Mouse (Mus musculus): ENCODE measurements around the gene Hes2.

The Hes2 gene

DNA sequence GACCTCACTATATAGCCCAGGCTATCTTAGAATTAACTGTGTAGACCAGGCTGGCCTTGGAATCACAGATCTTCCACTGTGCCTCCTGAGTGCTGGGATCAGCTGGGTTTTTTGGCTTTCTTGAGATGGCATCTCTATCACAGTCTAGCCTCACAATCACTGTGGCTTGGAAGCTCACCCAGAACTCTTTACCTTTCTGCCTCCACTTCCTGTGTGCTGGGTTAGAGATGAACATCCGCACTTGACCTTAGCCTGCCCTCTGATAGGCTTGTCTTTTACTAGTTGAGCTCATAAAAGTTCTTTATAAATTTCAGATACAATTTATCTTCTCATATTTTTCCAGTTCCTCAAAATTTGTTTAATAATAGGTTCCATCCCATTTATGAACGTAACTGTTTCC lies 30.0 kb downstream of the Hes2 start:
- no peak for DNase-seq

DNA sequence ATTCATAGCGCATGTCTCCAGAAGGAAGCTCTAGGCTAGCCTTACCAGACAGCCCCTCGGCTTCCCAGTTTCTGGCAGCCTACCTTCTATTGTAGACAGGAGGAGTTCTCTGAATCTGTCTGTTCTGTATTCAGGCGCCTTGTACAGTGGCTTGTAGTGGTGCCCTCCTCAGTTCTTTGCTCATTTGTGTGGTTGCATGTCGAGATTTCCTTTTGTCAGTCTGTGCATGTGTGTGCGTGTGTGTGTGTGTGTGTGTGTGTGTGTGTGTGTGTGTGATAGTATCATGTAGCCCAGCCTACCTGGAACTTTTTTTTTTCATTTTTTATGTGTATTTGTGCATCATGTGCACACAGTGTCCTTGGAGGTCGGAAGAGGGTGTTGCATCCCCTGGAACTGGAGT lies 30.4 kb downstream of the Hes2 start:
- no peak for DNase-seq

DNA sequence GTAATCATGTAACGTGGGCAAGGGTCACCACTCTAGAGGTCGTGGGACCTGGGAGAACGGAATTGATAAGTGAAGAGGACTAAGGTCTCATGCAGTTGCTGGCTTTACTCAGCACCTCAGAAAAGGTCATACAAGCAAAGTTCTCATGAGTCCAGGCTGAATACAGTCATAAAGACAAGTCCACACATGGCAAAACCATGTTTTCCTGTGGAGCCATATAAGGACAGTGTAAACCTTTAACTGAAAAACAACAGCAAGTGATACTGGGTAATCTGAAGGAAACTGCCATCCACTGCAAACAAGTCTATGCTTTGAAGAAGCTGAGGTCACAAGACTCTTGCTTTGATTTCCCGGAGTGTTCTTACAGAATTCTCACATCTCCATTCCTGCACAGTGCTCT lies 31.0 kb downstream of the Hes2 start:
- no peak for DNase-seq

DNA sequence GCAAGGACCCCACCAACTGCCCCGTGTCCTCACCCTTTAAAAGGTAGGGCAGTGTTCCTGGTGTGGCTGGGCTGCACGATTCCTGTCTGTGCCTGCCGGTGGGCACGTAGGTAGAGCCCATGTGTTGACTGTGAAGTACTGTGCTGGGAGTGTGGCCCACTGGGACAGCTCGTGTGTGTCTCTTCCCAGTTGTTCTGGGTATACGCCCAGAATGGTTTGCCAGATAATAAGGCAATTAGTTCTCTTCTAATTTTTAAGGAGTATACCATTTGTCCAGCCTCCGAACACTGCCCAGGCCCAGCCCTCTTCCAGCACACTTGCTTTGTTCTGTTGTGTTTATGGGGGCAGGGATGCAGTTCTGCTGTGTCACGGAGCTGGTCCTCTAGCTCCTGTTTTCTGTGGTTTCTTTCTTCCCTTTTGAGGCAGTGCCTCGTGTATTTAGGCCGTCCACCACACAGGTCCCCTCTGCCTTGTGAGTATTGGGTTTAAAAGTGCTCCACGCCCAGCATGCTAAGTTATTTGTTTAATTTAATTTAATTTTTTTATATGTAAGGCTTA lies 31.5 kb downstream of the Hes2 start:
- peak; percentile 29 for DNase-seq

DNA sequence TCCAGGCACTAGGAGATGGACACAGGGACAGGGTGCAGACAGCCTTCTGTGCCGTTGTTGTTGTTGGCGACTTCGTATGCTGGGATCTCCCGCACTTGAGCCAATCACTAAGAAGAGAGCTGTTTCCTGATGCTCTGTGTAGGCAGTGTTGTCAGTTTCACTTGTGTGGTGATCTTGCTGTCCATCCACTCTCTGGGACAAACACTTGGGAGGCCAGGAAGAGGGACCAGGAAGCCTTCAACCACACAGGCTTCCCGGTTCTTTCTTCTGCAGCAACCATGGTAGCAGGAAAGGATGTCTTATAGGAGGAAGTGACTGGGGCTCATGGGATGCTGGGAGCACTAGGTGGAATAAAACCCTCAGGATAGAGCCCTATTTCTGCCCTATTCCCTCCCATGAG lies 32.0 kb downstream of the Hes2 start:
- no peak for DNase-seq

DNA sequence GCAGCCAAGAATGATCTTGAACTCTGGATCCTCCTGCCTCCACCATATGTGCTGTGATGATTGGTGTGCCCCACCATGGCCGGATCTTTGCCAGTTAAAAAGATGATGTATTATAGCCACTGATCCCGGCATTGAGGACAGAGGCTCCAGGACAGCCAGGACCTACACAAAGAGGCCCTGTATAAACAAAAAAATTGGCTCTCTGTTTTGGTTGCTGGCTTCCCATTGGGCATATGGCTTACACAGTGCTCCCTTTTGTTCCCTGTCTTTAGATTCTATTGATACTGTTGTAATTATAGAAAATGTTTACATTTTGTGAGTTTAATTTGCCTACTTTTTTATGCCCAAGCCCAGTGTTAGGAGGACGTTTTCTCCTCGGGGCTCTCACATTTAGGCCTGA lies 33.9 kb downstream of the Hes2 start:
- no peak for DNase-seq

DNA sequence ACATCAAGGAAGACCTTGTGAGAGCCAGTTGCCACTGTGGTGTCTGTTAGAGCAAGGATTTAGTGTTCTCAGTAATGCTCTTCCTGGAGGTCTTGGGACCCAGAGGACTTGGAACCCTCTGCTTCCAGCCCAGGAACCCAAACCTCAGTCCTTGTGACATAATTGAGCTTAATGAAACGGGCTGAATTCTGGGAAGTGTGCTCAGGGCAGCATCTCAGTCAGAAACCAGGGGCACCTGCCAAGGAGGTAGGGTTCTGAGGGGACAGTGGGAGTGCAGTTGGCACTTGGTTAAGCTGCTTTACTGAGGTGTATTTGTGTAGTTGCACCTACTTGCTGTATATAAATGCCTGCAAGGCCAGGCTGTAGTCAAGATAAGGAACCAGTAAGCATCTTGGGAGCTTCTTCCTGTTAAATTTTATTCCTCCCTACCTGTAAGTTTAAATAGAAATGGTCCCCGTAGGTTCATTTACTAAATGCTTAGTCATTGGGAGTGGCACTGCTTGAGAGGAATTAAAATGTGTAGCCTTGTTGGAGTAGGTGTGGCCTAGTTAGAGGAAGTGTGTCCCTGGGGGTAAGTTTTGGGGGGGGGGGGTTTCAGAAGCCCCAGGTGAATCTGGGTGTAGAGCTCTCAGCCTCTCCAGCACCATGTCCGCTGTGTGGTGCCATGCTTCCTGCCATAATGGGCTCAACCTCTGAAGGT lies 36.0 kb downstream of the Hes2 start:
- no peak for DNase-seq

DNA sequence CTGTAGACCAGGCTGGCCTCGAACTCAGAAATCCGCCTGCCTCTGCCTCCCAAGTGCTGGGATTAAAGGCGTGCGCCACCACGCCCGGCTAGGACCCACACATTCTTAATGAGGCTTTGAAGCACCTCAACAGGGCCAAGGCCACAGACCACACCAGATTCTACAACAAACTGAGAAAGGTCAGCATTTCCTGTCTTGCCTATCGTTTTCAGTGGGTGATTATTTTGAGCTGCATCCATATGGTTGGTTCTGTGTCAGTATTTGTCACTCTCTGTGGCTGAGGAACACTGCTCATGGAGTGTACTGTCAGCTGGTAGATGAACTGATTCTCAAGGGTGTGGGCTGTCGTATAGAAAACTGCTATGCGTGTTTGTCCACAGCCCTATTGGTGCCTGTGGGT lies 37.6 kb downstream of the Hes2 start:
- DNase-seq = no peak

DNA sequence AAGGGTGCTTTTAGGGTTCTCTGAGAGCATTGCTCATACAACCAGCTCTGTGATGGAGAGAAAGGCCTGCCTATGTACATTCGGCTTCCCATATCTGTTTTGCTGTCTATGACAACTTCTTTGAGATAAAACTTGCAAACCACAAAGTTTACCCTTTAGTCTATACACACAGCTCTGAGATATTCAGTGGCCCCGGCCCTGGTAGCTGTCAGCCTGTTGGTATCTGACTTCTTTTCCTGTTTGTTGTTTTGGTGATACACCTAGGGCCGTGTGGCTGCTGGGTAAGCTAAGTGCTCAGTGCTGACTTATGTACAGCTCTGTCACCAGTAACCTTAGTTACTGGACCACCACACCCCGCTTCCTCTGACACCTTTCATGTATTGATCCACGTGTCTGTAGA lies 38.9 kb downstream of the Hes2 start:
- no peak for DNase-seq

DNA sequence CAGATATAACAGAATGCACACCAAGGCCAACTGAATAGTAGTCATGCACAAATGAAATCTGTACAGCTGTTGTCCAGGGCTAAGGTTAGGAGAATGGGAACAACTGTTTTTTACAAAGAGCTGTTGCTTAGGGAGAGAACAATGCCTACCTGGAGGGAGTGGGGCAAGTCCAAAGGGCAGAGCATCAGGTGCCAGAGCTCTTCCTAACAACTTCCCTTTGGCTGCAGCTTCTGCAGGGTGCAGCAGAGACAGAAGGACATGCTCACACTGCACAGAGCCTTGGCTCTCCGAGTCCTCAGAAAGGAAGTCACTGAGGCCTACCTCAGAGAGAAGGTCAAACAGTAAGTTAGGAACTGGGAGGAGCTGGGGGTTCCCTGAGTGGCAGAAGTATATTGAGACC lies 41.0 kb downstream of the Hes2 start:
- no peak for DNase-seq

DNA sequence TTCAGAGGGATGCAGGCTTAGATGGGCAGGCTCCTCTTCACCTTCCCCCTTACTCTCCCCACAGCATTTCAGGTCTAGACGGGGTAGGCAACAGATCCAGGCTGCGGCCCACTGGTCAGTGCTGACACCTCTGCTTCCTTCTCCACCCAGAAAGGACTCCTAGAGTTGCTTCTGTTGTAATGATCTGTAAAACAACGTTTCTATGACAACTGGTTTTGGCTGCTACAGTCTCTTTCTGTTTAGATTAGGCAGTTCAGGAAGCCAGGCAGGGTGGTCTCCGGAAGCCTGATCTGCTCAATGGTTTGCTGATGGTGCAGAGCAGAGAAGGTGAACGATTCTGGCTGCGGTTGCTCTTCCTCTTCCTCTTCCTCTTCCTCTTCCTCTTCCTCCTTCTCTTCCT lies 42.8 kb downstream of the Hes2 start:
- DNase-seq = peak; percentile 70

DNA sequence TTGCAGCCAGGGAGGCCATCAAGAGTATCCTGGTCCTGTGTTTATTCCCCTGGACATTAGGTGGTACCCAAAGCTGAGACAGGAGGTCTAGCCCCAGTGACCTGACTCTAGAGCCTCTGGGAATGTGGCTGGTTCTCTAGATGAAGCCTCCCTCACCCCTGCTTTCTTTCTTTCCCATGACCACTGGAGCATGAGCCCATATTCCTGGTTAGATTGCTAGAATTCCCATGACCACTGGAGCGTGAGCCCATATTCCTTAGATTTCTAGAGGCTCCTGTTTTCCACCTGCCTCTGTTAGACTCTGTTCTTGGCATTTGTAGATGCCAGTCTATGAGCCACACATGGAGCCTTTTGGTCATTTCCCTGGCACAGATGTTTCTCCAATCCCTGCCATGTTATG lies 43.8 kb downstream of the Hes2 start:
- DNase-seq = no peak

DNA sequence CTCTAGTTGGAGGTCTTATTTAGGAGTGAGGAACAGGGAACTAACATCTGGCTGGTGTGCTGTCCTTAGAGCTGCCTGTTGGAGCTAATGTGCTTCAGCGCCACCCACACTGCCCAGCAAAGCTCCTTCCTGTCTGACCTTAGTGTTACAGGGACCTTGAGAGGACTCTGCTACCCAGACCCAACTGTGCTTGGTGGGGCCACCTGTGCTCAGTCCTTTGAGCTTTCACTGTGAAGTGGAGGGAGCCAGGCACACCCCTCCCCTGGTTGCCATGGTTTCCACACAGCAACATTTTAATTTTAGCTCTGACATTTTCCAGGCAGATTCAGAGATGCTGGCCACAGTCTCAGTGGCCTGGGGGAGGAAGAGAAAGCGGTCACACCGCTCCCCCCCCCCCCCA lies 44.2 kb downstream of the Hes2 start:
- DNase-seq = no peak

DNA sequence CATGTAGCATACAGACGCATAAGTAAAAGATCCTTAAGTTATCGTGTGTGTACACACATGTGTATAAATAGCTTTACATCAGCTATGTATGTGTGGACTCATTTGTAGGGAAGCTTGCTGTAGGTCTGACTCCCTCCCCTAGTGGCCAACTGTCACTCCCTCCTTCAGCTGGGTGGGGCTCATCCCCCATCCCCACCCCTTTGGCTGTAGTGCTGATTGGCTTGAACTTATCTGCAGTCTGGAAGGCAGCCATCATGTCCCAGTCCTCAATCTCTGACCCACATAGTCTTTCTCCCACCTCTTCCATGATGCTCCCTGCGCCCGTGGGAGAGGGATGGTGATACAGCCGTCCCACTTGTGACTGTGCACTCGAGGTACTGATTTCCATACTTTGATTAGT lies 46.0 kb downstream of the Hes2 start:
- DNase-seq = peak; percentile 35

DNA sequence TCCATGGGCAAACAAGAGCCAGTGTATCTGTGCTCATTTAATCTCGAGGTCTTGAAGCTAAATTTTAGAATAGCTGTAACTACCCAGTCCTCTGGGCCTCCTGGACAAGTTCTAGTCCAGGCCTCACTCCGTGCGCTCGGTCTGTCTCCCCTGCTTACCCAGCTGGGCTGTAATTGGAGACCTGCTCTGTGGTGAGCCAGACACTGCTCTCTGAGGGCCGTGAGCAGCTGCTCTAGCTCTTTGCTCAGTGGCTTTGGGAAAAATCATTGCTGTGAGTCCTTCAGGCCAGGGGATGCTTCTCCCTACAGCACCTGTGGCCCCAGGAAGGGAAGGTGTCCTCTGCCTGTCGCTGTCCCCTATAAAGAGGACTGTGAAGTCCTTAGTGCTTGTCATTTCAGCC lies 47.5 kb downstream of the Hes2 start:
- DNase-seq = no peak

DNA sequence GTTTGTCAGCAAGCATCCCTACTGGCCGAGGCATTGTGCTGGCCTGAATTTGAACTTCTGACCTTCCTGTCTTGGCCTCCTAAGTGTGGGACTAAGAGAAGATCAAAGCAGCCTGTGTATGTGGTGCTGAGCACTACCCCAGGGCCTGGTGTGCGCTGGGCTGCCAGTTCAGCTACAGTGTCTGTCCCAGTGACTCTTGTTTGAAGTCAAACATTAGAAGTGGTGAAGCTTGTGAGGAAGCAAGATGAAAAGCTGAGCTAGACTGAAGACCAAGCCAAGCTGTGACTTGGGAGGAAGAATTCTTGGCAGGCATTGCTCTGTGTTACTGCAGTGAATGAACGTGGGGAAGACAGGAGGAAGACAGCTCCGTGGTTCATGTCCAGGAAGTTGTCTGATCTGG lies 51.0 kb downstream of the Hes2 start:
- DNase-seq = peak; percentile 77
